Mouse (Mus musculus) G1E (cell line): ENCODE measurements around the gene Pspc1.
"Not testable (repeated sequence)": the region's sequence is repeated elsewhere in the genome, so short reads cannot be mapped to it uniquely, and the experiment has no call there.

Source experiments
- CTCF ChIP-seq: IDR thresholded peaks from 2 replicates; pipeline ENCODE4 v1.5.1; 2012; ENCODE audit warnings: low read depth, low read length, inconsistent platforms, mixed read lengths
- GATA1 ChIP-seq: IDR thresholded peaks from 2 replicates; pipeline ENCODE4 v1.6.1; 2012; ENCODE audit warnings: borderline replicate concordance, low read length, inconsistent platforms, mixed read lengths
- POLR2AphosphoS5 ChIP-seq: IDR thresholded peaks from 2 replicates; pipeline ENCODE4 v1.6.1; 2012; ENCODE audit warnings: low read depth, low read length, inconsistent platforms; ENCODE audit not compliant: insufficient replicate concordance
- TAL1 ChIP-seq: conservative IDR thresholded peaks from 2 replicates; pipeline ENCODE4 v1.6.1; 2012; ENCODE audit warnings: low read depth, low read length, inconsistent platforms, mixed read lengths

- not testable (repeated sequence) for TF ChIP-seq CTCF, TAL1, POLR2AphosphoS5, GATA1
Observed at GRCm38 (mm10) chr14:56810781-56811690, 32.9 kb upstream of the Pspc1 start.
